Mouse (Mus musculus): Measurements from ENCODE around the gene Fam163a. TPM values are rescaled to one million over a fixed set of nuclear protein-coding genes. Genes with fewer than 3 reads are reported as not detected.

The Fam163a gene
- total RNA-seq, 4 experiments from 2014 or later: 9.3 to 15.2 (median 11.5) TPM

DNA sequence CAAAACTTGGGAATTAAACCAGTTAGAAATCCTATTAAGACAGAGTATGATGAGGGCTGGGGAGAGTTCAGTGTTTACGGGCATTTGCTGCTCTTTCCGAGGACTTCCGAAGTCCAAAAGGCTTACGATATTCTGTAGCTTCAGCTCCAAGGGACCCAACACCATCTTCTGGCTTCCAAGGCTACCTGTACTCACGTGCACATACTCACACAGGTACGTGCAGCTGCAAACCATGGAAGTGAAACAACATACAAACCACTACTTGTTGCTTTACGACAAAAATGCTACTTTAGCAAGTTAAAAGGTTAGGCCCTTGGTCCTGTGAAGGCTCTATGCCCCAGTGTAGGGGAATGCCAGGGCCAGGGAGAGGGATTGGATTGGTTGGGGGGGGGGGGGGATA lies 170.9 kb downstream of the Fam163a start:
- DNase-seq (ENCODE audit: low spot score in 2 of 2): no peak

DNA sequence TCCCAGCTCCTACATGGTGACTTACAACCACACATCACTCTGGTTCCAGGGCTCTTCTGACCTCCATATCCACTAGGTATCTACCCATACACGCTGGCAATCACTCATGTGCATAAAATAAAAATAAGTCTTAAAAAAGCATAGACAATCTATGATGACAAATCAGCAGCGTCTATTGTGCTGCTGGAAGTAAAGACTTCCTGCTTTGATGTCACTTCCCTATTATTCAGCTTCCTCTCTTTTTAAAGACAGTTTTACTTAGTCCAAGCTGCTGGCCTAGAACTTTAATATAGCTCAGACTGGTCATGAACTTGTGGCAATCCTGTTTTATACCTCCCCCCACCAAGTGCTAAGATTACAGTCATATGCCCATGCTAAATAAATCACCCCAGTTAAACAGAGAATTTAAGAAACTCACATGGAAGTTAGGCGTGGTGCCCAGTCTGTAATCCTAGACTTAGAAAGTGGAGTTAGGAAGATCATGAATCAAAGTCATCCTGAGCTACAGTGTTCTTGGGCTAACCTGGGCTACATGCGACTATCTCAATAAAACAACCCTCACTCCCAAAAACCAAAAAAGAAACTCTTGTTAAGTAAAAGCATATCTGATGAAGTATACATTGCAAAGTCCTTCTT lies 176.4 kb downstream of the Fam163a start:
- no peak for DNase-seq (ENCODE audit: low spot score in 2 of 2)

DNA sequence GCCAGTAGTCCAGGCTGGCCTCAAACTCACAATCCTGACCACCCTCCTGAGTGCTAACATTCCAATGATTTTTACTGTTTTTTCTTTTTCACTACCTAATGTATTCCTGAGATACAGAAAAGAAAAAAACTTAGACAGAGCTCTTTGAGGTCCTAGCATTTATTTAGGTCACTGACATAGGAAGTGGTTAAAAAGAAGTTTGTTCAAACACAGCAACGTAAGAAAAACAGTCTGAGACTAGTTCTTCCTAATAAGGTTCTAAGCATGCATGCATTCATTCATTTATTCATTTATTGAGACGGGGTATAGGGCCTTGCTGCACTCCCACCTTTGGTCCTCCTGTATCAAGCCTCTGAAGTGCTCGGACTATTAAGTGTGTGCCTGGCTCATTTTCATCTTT lies 177.0 kb downstream of the Fam163a start:
- no peak for DNase-seq (ENCODE audit: low spot score in 2 of 2)

Other genes starting within 250 kb of the Fam163a start
- 10 to 100 TPM; 52.7 to 58.6 (median 55.4) TPM for gene Cep350, start 231.8 kb downstream of the Fam163a start, total RNA-seq (2022)
- 10 to 100 TPM; 53.3 to 60.2 (median 56.6) TPM for gene Tor1aip2, start 169.6 kb downstream of the Fam163a start, total RNA-seq (2022)
- 10 to 100 TPM; 34.9 to 40.8 (median 37.5) TPM for gene Tor1aip1, start 168.5 kb downstream of the Fam163a start, total RNA-seq (2022)
- 1 to 10 TPM; 5.8 to 6.8 (median 6.4) TPM for gene Tdrd5, start 98.6 kb upstream of the Fam163a start, total RNA-seq (2022)
- gene Nphs2, start 105.7 kb upstream of the Fam163a start, total RNA-seq (2022): under 1 TPM in 3 of 4 experiments, not detected in 1; 0.19 to 0.57 (median 0.45) TPM
- gene Gm2000, start 161.0 kb upstream of the Fam163a start, total RNA-seq (2022): 100 to 1,000 TPM; 359 to 380 (median 373) TPM
- gene Axdnd1, start 216.1 kb upstream of the Fam163a start, total RNA-seq (2022): 1 to 10 TPM in 1 of 4 experiments, under 1 TPM in 3; 0.52 to 1.4 (median 0.73) TPM